Mouse (Mus musculus) adipose tissue, adult 10 weeks (tissue): ENCODE data around the gene Ccr5. TPM values are rescaled to one million over a fixed set of nuclear protein-coding genes. Genes with fewer than 3 reads are reported as not detected.

ENCODE experiments used
- polyA plus RNA-seq: library from polyadenylated mRNA; stranded (reverse); fragments of 350-450 nt; fragmentation: Illumina TruSeq; extraction: RNeasy Lipid Tissue Mini Kit (QIAGEN cat#74804); gene quantifications from one replicate; pipeline ENCODE4 v1.2.3, GENCODE M21; 2014; ENCODE audit warnings: low read depth, low replicate concordance

The Ccr5 gene
- 3.6 TPM for polyA plus RNA-seq

DNA sequence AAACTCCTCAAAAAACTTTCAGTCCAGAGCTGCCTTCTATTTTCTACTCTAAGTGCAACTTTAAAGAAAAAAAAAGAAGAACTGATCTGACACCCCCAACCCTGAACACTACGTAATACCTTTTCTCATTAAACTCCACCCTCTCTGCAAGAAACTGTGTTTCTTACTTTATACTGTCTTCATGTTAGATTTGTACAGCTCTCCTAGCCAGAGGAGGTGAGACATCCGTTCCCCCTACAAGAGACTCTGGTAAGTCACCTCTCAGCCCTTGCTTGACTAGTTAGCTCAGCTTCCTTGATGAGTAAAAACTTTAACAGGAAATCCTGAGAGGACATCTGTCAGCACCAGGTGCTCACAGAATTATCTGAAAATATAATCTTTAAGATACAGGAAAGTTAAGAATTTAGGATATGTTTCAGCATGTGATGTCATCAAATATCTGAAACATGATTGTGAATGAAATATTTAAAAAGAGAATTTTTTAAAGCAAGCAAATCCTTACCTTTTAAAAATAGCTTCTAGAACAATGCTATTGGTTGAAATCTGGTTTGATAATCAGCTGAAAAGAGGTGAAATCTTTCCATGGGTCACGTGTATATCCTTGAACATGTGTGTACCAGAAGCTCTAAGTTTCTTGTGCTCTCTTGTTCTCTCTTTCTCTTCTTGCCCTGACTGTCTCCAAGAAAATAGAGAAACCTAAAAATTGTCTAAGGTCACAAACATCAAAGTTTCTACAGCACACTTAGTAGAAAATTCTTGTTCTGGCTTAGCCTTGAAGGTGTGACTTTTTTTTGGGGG is at the start of gene Ccr5:
Gene Ccr5 (plus strand): TSS at position 157 of the 798 bp plus-strand sequence.

DNA sequence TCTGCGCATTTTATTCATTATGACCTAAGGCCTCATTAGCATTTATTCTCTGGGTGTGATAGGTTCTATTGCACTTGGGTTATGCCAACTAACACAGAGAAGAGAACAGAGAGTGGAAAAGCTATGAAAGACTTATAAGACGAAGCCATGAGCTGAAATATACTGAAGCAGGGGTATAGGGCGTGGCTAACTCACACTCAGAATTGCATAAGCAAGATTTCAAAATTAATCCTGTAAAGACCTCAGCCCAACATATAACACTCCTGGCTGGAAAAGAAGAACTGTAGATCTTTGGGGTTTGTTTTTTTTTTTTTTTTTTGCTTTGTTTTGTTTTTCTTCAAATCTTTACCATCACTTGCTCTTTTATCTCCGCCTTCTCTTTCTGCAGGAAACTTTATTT is 19.6 kb upstream of the Ccr5 start, which contains the start of gene Ccr2:
Gene Ccr2 (plus strand): TSS at position 228 of the 400 bp plus-strand sequence.

Other genes with a start within 250 kb of the Ccr5 start
- gene Ccr1, start 152.9 kb upstream of the Ccr5 start, polyA plus RNA-seq: 5.0 TPM
- gene Ccr1l1, start 143.1 kb upstream of the Ccr5 start, polyA plus RNA-seq: not detected
- gene Ccr3, start 99.6 kb upstream of the Ccr5 start, polyA plus RNA-seq: 0.63 TPM
- 18.8 TPM for gene Ccr2, start 19.6 kb upstream of the Ccr5 start, polyA plus RNA-seq
- 22.6 TPM for gene 2010315B03Rik, start 191.2 kb downstream of the Ccr5 start, polyA plus RNA-seq